Mouse (Mus musculus) ovary, adult 18-20 months (tissue): ENCODE measurements around the gene Cacna1h.

Experiments
- DNase-seq: peaks from one replicate; pipeline ENCODE4 v3.0.0; 2022; ENCODE audit warnings: low spot score, mixed read lengths

Gene Cacna1h

GRCm38 (mm10) chr17:25445074-25445473, 11.5 kb upstream of the Cacna1h start:
- no peak for DNase-seq

GRCm38 (mm10) chr17:25442889-25443288, 9.3 kb upstream of the Cacna1h start:
- no peak for DNase-seq

DNA sequence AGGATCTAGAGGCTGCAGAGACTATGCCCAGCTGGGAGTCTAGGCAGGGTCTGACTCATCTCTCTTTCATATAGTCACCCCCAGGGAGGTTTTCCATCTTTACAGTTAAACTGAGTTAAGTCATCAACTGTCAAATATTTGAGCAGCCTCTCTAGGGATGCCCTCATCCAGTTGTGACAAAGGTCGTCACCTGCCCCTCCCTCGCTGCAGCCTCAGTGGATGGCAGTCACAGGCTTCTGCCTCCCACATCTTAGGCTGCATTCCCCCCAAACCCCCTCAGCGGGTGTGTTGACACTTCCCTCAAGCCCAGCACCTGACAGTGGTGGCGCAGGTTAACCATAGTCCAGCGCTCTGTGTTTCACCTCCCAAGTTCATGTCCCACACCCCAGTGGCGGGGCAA, 7.8 kb upstream of the Cacna1h start:
- DNase-seq: no peak

DNA sequence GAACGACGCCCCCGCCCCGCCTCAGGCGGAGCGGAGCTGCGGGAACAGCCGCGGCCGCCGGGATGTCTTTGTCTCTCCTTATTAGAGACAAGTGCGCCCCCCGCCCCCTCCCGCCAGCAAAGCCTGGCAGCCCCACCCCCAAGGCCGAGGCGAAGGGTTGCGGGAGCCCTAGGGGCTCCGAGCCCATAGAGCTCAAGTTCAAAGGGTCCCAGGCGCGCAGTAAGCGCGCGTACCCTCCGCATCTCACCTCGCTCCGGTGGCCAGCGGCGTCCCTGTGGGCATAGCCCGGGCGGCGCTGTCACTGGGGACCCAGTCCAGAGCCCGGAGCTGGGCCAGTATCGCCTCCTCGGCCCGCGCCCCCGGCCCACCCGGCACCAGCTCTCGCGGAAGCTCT, 363 bp downstream of the Cacna1h start:
- DNase-seq: no peak

DNA sequence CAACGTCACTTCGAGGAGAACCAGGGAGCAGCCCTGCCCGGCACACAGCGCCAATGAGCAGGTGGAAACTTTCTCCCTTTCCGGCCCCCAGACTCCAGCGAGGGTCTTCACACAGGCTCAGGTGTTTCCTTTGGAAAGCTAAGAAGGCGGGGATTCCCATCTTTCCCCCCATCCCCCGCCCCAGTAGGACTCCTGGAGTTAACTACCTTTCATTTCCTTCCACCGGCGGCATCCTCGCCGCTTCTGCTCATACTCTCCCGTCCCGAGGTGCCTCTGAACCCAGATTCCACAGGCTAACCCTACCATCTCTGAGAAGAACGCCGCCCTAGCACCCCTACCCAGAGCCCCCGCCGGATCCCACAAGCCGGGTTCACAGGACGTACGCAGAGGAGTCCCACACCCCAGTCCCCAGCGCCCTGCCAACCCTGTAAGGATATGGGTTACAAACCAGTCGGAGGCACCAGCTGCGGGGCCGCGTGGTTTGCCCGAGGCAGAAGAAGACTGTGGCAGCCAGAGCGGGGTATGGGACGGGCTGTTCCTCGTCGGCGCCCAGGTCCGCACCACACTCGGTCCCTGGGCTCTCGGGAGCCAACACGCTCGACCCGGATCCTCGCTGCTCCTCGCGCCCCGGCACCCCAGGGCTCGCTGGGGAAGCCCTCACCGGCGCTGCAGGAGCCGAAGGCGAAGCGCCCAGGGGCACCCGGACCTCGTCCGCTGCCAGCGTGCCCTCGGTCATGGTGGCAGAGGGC, 976 bp downstream of the Cacna1h start:
- DNase-seq: no peak

DNA sequence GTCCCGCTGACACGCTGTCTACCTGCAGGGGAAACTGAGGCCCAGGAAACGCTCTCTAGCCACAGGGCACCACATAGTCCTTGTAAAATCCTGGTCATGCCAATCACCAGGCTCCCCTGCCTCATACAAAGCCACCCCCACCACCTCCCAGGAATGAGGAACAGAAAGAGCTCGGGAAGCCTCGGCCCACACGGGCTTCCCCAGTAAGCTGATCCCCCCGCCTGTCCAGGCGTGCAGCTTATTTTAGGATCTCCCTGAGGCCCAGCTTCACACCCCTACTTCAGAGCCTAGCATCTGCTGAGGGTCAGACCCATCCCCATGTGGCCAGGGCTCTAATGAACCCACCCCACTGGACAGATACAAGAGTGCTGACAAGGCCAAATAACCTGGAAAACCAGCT, 3.0 kb downstream of the Cacna1h start:
- DNase-seq: no peak

- no peak for DNase-seq
Observed at GRCm38 (mm10) chr17:25429886-25430285, 3.7 kb downstream of the Cacna1h start.

DNA sequence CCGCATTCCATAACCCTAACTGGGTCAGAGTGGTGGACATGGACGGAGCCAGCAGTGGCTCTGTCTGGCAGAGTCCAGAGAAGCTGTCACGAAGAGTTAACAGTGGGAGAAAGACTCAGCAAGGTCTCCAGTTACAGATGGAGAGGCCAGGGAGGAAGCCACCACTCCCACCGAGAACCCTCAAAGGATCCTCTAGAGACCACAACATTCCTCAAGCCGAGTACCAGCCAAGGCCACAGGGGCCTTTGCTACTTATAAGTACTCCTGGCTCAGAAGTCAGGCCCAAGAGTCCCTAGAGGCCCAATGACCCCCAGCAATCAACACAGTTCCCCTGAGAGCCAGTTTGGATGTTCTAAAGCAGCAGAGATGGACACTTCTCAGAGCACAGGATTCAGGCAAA, 4.3 kb downstream of the Cacna1h start:
- DNase-seq: no peak

DNA sequence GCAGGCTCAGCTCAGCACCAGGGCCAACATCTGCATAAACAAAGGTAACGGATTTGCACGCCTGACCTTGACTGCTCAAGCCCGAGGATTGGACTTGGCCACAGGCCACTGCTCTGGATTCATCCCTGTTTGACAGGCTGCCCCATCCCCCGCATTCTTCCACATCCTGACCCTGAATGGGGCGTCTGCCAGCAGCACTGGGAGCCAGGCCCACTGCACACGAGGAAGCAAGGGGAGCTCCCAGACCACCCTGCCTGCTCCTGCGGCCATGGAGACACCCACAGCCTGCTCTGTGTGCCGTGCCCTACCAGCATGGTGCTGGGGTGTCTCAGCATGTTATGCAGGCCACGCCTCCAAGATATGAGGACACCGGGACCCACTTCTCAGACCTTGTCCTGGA, 6.1 kb downstream of the Cacna1h start:
- DNase-seq: peak; percentile 87

- no peak for DNase-seq
Observed at GRCm38 (mm10) chr17:25425996-25426395, 7.6 kb downstream of the Cacna1h start.

DNA sequence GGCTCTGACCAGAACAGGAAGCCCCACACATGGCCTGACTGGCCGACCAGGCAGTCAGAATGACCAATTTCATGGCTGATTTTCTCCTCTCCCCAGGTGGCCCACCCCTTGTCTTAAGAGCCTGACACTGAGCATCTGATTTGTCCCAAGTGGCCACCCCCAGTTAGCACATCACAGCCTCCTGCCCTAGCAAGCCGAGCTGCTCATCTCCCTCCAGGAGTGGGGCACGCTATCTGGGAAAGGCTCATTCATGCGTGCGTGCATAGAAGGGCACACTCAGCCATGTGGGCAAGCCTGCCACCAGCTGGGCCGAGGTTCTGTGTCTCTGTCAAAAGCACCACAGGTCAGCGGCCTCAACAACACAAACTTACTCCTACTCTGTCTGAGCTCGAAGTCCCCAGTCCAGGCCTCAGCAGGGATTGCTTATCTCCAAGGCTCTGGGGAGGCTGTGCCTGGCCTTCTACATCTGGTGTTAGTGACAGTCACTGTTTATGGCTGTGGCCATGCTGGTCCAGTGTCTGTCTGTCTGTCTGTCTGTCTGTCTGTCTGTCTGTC, 9.0 kb downstream of the Cacna1h start:
- no peak for DNase-seq

- no peak for DNase-seq
Observed at GRCm38 (mm10) chr17:25420998-25421397, 12.6 kb downstream of the Cacna1h start.

DNA sequence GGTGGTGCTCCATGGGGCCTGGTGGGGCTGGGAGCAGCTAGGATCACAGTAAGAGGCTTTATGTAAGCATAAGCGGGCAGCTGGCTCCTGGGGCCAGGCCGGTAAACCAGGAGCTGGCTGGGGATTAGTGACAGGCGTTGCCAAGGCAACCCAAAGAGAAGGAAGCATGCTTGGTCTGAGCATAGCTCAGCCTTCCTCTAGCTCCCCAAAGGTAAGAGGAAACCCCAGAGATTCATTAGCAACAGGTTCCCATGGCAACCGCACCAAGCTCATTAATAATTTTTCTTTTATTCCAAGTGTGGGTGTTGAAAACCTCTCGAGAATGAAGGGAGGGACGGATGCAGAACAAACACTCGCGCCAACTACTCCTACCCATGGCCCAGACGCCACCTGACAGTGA, 14.7 kb downstream of the Cacna1h start:
- DNase-seq: no peak

DNA sequence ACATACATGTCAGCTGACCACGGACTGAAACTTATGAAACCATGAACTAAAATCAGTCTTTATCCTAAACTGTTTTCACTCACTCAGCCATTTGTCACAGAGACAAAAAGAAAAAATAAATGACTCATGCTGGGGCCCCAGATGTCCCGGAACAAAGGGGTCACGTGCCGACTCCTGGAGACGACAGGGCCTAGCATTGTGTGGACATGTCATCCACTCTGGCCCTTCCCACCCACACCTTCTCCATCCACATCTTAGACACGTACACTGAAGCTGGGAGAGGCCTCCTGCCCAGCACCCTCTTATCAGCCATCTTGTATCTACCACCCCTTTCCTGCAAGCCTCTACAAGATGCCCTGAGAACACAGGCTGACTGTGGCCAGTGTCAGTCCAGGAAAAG, 15.6 kb downstream of the Cacna1h start:
- DNase-seq: no peak

GRCm38 (mm10) chr17:25416219-25416618, 17.4 kb downstream of the Cacna1h start:
- DNase-seq: no peak

DNA sequence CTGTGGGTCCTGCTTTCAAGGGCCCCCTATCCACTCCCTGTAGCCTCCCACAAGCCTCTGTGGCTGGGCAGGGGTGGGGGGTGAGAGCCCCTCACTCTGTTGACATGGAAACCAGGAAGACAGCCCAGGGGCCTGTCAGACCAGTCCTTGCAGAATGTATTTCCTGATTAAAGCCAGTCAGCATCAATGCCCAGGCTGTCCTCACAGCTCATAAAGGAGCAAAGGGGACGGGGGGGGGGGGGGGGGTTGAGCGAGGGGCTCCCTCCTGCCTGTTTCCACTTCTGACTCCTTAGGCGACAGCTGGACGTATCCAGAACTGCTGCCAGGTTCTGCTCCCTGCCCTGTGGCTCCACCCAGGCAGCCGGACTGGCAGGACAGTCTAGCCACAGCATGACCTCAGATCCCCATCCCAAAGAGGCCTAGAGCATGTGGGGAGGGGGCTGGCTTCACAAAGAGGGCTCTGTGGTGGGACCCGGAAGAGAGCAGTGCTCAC, 18.1 kb downstream of the Cacna1h start:
- no peak for DNase-seq

- DNase-seq: no peak
Observed at GRCm38 (mm10) chr17:25414917-25415316, 18.7 kb downstream of the Cacna1h start.

DNA sequence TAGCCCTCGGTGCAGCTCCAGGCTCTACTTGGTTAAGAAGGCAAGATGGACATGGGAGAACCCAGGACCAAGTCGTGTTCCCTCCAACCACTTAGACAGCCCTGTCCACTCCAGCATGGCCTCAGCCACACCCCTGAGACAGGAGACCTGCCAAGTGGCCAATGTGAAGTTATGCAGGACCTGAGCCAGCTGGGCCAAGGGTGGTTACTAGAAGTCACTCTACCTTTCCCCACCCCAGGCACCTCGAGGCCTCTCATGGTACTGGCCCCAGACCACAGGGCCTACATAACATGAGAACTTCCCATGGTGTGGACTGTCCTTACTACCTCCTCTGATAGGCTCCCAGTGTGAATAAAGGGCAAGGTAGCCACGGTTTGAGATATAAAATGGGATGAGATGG, 19.4 kb downstream of the Cacna1h start:
- DNase-seq: no peak

DNA sequence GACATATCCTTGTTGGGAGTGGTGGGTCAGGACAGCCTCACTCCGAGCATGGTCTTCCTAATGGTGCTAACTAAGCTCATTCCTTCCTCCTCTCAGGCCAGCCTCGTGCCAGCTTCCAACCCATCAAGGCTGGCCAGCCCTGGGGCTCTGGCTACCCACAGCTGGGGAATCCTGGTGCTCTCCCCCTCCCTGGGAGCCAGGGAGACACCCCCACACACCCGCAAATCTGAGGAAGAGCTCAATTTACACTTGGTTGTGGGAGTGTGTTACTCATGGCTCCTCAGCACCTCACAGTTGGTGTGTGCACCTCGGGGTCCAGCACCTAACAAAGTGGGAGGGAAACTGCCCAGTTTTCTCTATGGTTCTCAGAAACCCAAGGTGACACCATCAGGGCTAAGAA, 22.3 kb downstream of the Cacna1h start:
- no peak for DNase-seq

GRCm38 (mm10) chr17:25410786-25411185, 22.8 kb downstream of the Cacna1h start:
- no peak for DNase-seq

DNA sequence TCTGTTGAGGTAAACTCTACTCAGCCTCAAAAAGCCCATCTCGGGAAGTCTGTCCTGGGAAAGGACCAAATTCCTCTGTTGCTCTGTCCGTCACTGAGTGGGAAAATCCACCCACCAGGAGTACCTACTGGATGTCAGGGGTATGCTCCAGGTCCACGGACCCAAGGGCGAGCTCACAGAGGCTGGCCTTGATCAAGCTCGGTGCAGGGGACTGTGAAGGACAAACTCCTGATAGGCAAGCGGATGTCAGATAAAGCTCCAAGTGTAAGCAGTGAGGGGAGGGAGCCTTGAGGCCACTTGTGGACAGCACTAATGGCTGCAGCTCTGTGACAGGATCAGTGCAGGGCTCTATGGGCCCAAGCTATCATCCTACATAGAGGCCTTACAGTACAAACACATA, 23.4 kb downstream of the Cacna1h start:
- DNase-seq: peak; percentile 69

DNA sequence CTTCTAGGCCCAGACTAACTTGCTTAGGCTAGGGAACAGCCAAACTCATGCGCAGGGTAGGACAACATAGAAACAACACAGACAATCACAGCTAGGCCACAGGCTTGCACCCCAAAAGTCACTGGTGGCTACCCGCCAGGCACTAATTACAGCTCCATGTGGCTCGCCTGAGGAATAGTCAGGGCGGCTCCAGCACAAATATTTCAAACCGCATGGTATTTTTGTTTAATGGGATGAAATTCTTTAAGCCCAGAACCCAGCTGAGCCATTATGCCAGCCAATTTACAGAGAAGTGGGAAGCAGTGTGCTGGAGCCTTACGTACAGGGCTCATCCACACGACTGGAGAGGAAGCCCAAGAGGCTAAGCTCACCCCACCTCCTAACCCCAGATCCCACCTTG, 24.0 kb downstream of the Cacna1h start:
- no peak for DNase-seq

- no peak for DNase-seq
Observed at GRCm38 (mm10) chr17:25408302-25408999, 25.1 kb downstream of the Cacna1h start.
